Mouse (Mus musculus) heart, postnatal 10 days (tissue): Measurements from ENCODE around the gene Tex13c1. TPM values are rescaled to one million over a fixed set of nuclear protein-coding genes. Genes with fewer than 3 reads are reported as not detected.

Experiments used
- DNase-seq, 2 experiments: peaks; one replicate each; pipeline ENCODE4 v3.0.0; 2021
- intact Hi-C: fragments of 180-260 bp; cut with DNase I; formaldehyde crosslinking; loops from one replicate; pipeline ENCODE4 v1.15.1; 2025
- total RNA-seq, 2 experiments: library from RNA; stranded (reverse); gene quantifications; 2 replicates each; pipeline ENCODE4 v1.2.3; 2021

Tex13c1 gene
- total RNA-seq, result not detected

DNA sequence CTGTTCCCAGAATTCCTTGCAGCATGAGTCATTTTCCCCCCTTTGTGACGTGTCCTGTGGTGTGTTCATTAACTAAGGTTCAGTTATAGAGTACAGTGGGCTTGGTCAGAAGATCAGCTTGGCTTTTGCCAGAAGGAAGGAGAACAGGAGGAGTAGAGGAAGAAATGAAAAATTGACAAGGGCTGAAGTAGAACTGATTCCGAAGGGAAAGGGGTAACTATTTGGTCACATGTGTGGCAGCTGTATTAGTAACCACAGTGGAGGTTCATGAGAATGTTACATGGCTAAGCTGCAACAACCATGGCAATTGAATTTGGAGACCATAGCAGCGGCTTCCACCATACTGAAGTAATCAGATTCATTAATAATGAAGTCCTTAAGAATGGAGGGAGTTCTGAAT lies at the start of gene Tex13c1:
Gene Tex13c1, plus strand, starts transcription at position 301 of the 400 bp plus-strand sequence.
- intact Hi-C loops, result no loop called here
- DNase-seq, result no peak

Other genes starting within 250 kb of the Tex13c1 start
- gene Tenm1, start 162.0 kb upstream of the Tex13c1 start, total RNA-seq, result under 1 TPM; 0.05 to 0.14 TPM